Mouse (Mus musculus) kidney, embryonic 16.5 days (tissue): ENCODE measurements around the gene Atp1a4. TPM values are rescaled to one million over a fixed set of nuclear protein-coding genes. Genes with fewer than 3 reads are reported as not detected.
A peak's percentile ranks its signal among the peaks of the same experiment; 100 is the strongest.

Experiments used
- ATAC-seq: fragments of 200-750 bp; cut with Nextera tagmentation; 2 replicates; pipeline ENCODE4 v1.8.0; 2017; ENCODE audit warnings: moderate TSS enrichment; ENCODE audit not compliant: low FRiP score, low TSS enrichment
- H3K27ac ChIP-seq: fragments of 300-500 bp; sonication (generic); 2 replicates; pipeline ENCODE4 v1.5.1; 2014; ENCODE audit warnings: low read length
- H3K27me3 ChIP-seq: fragments of 300-500 bp; sonication (generic); 2 replicates; pipeline ENCODE4 v1.6.1; 2014; ENCODE audit warnings: low read length, control low read depth, mixed read lengths; ENCODE audit not compliant: insufficient read depth
- H3K36me3 ChIP-seq: fragments of 300-500 bp; sonication (generic); 2 replicates; pipeline ENCODE4 v1.6.1; 2014; ENCODE audit warnings: low read length, control low read depth, mixed read lengths; ENCODE audit not compliant: insufficient read depth
- H3K4me1 ChIP-seq: fragments of 300-500 bp; sonication (generic); 2 replicates; pipeline ENCODE4 v1.6.1; 2014; ENCODE audit warnings: low read length, control low read depth, mixed read lengths; ENCODE audit not compliant: insufficient read depth
- H3K4me2 ChIP-seq: fragments of 300-500 bp; sonication (generic); replicated peaks from 2 replicates; pipeline ENCODE4 v1.6.1; 2014; ENCODE audit warnings: low read depth, low read length
- H3K4me3 ChIP-seq: fragments of 300-500 bp; sonication (generic); 2 replicates; pipeline ENCODE4 v1.5.1; 2014; ENCODE audit warnings: mild to moderate bottlenecking, low read length
- H3K9ac ChIP-seq: fragments of 300-500 bp; sonication (generic); replicated peaks from 2 replicates; pipeline ENCODE4 v1.6.1; 2014; ENCODE audit warnings: low read length
- H3K9me3 ChIP-seq: fragments of 300-500 bp; sonication (generic); 2 replicates; pipeline ENCODE4 v1.6.1; 2016; ENCODE audit warnings: low read length, control low read depth
- WGBS: fragments of 180-500 bp; shearing (Covaris S2); extraction: QIAGEN DNeasy Blood & Tissue Kit; methylation state at CpG from one replicate; pipeline ENCODE4 v1.1.7; 2014; 5-methylcytosine and 5-hydroxymethylcytosine counted together
- polyA plus RNA-seq: library from polyadenylated mRNA; unstranded; fragments of >200 nt; fragmentation: Nextera tagmentation; extraction: Ambion mirVana; gene quantifications from 2 replicates; pipeline ENCODE4 v1.2.1, GENCODE M21; 2015

Atp1a4 gene
- polyA plus RNA-seq, 1 experiment from 2014 or later: not detected

DNA sequence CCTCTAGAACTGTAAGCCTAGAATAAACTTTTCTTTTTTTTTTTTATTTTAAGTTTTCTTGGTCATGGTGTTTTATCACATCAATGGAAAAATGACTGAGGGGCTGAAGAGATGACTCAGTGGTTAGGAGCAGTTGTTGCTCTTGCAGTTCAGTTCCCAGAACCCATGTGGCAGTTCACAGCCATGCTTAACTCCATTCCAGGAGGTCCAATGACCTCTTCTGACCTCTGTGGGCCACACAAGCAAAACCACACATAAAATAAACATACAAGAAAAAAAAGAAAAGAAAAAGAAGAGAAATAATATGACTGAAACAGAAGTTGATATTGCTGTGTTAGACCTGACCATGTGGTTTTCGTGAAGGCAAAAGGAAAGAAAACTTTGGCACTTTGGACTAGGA lies 29.0 kb downstream of the Atp1a4 start:
- Histone ChIP-seq H3K27ac (no peak overlapping the region), H3K27me3 (no peaks in the 10 kb centered on the region), H3K9me3 (no peaks in the 10 kb centered on the region), H3K9ac (no peak overlapping the region), H3K36me3 (no peaks in the 10 kb centered on the region), H3K4me1 (no peaks in the 10 kb centered on the region), H3K4me2 (no peak overlapping the region), H3K4me3 (no peak overlapping the region)
- no peak for ATAC-seq
- 89% methylated on average over 1 of the region's 1 CpGs for WGBS

DNA sequence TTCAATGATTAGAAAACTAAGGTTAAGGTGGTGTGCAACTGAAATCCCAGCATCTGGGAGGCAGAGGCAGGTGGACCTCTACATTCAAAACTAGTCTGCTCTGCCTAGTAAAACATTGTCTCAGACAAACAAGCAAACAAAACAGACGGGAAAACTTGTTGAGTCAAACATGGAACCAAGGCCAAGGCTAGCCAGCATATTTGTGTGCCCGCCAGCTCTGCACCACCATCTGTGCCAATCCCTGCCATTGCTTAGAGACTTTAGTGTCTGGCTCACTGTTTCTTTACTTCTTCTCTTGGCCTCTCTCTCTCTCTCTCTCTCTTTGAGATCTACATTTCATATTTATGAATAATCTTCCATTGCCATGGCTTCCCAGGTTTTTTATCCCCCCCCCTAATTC lies 30.0 kb downstream of the Atp1a4 start:
- Histone ChIP-seq H3K36me3 (no peaks in the 10 kb centered on the region), H3K27ac (no peak overlapping the region), H3K4me2 (no peak overlapping the region), H3K9me3 (no peaks in the 10 kb centered on the region), H3K4me3 (no peak overlapping the region), H3K9ac (no peak overlapping the region), H3K27me3 (no peaks in the 10 kb centered on the region), H3K4me1 (no peaks in the 10 kb centered on the region)
- ATAC-seq: no peak
- 94% methylated on average over 2 of the region's 2 CpGs for WGBS

DNA sequence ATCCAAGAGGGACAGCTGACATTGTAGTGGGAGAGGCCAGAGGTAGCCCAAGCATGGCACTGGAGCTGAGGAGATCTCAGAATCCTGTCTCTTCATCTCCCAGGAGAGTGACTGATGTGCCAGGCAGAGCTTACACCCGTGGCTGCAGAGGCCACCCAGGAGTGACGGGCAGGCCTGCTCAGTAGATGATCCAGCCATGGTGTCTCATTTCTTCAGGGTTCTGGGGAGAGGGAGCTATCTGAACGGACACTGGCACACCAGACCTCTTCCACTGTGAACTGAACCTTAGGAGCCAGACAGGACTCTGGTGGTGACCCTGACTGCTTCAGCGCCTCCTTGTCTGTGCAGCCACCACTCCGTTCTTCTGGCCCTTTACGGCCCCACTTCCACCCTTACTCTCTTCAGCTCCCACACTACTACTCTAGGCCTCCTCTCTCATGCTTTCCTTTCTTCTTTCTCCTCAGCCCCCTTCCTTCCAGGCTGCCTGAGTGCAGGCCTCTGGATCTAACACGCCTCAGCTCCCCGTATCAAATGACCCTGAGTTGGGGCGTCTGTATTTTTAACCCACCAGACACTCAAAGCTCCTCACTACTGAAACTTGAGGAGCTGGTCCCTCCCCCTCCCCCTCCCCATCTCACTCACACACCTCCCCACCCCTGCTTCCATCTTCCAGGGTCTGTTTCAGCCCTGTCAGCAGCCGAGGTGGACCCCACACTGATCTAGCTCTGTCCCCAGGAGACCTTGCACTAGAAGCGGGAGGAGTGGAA lies 36.7 kb downstream of the Atp1a4 start:
- WGBS: 23% methylated on average over 11 of the region's 11 CpGs

DNA sequence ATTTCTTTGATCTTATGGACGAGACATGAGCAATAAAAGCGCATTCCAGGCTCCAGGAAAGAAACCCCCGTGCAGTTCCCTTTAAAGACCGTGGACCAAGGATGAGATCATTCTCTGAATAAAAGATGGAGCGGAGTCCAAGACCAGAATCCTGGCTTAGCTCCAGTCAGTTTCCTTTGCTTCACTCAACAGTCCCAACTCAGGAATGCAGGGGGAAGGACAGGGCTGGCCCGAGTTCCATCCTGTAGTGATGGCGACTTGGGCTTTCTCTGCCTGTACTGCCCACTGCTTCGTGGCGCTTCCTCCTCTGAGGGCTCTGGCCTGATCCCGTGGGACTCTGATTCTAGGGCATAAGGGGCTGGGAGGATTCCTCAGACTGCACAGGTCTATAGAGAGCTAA lies 37.8 kb downstream of the Atp1a4 start:
- peak; percentile 17; the same call in 1 of the 2 replicates for ATAC-seq

More for the DNA sequence above, 36.7 kb downstream of the Atp1a4 start:
- H3K9ac ChIP-seq: peak overlapping the region; percentile 44; the same call in 1 of the 2 replicates
- H3K4me2 ChIP-seq: no peak overlapping the region
- H3K4me3 ChIP-seq: no peak overlapping the region
- peak; percentile 70 for ATAC-seq
- no peaks in the 10 kb centered on the region for H3K9me3 ChIP-seq
- peak overlapping the region; percentile 85 for H3K27ac ChIP-seq
- H3K36me3 ChIP-seq: no peaks in the 10 kb centered on the region
- H3K4me1 ChIP-seq: peaks cover 46% of the 10 kb centered on the region
- no peaks in the 10 kb centered on the region for H3K27me3 ChIP-seq

DNA sequence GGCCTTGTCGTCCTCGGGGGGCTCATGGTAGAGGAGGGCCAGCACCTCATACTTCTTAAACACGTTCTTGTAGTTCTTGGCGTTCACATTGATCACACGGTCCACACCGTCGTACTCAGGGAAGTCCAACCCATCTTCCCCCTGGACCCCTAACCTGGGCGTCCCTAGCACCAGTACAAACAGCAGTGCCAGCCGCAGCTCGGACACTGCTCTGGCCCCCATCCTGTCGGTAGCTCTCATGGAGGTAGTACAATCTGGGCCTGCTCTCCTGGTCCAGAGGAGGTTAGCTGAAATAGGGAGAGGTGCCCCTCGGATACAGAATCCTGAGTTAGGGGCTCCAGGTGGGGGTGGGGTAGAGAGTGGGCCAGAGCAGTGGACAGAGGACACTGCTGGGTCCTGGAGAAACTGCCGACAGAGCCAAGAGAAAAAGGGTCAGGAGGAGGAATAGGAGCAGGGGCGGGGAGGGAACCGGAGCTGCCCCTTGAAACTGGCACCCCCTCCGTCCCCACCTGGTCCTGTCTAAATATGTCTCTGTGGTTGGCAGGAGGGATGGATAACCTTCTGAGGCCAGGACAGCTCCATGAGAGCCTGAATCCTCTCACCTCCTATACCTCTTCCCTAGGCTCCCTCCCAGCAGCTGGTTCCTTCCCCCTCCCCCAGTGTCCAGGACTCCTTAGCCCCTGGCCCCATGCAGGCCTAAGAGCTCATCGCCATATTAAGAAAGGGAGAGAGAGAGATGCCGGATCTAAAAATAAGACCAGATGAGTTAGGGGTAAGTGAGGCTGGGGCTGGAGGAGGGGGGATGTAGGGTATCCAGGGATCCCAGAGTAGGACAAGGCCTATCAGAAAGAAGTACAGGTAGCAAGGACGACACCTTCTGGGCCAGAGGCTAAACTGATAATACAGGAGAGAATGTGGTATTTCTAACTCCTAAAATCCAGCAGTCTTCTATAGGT lies 38.5 kb downstream of the Atp1a4 start, which contains the start of gene Casq1:
Gene Casq1 (minus strand): TSS at position 418 of the 956 bp plus-strand sequence.
- no peak within 1 kb of the TSS for H3K4me3 ChIP-seq
- H3K27ac ChIP-seq: peak within 1 kb of the TSS; percentile 85
- H3K36me3 ChIP-seq: no peaks in the 10 kb centered on the region
- peak within 1 kb of the TSS; percentile 37 for H3K9ac ChIP-seq
- H3K9me3 ChIP-seq: no peaks in the 10 kb centered on the region
- peaks cover 46% of the 10 kb centered on the region for H3K4me1 ChIP-seq
- WGBS: 80% methylated on average over 19 of the region's 19 CpGs
- no peak within 1 kb of the TSS; the same call in 1 of the 2 replicates for H3K4me2 ChIP-seq
- no peak for ATAC-seq
- no peaks in the 10 kb centered on the region for H3K27me3 ChIP-seq

More for the DNA sequence above, 37.8 kb downstream of the Atp1a4 start:
- H3K4me1 ChIP-seq: peaks cover 46% of the 10 kb centered on the region
- 34% methylated on average over 10 of the region's 10 CpGs for WGBS
- no peaks in the 10 kb centered on the region for H3K36me3 ChIP-seq
- H3K4me2 ChIP-seq: no peak overlapping the region; the same call in 1 of the 2 replicates
- no peaks in the 10 kb centered on the region for H3K9me3 ChIP-seq
- no peak overlapping the region for H3K4me3 ChIP-seq
- H3K9ac ChIP-seq: no peak overlapping the region; the same call in 1 of the 2 replicates
- H3K27me3 ChIP-seq: no peaks in the 10 kb centered on the region
- peak overlapping the region; percentile 85 for H3K27ac ChIP-seq

DNA sequence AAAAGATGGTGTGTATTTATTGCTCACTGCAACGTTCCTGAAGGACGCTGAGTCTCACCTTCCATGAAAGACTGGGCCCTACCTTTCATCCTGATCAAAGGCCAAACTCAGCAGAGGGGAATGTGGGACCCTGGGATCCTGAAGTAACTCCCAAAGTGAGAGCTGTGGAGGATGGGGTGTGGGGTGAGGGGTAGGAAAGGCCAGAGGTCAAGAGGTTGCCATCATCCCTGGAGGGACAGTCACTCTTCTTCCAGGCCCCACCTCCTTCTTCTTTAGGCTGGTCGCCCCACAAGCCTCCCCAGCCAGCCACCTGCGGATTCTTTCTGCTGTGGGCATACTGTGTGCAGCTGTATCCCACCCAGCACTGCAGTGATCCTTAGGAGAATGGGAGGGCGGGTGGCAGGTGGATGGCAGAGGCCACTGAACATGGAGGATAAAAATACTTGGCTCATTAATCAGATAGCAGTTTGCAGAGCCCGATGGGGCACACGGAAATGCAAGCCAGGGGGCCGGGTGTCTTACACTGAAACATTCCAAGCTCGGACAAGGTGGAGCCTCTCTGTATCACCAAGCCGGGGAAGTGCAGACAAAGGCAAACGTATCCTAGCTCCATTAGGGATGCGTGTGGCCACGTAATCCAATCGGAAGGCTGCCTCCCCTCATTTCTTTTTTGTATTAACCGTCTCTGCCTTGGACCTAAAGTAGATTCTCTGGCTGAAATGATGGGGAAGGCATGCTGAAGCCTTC lies 39.9 kb downstream of the Atp1a4 start:
- H3K4me2 ChIP-seq: no peak overlapping the region
- H3K27me3 ChIP-seq: no peaks in the 10 kb centered on the region
- H3K4me1 ChIP-seq: peaks cover 52% of the 10 kb centered on the region
- no peaks in the 10 kb centered on the region for H3K9me3 ChIP-seq
- WGBS: 42% methylated on average over 15 of the region's 15 CpGs
- no peaks in the 10 kb centered on the region for H3K36me3 ChIP-seq
- no peak overlapping the region for H3K4me3 ChIP-seq
- H3K9ac ChIP-seq: no peak overlapping the region
- H3K27ac ChIP-seq: no peak overlapping the region
- ATAC-seq: no peak

DNA sequence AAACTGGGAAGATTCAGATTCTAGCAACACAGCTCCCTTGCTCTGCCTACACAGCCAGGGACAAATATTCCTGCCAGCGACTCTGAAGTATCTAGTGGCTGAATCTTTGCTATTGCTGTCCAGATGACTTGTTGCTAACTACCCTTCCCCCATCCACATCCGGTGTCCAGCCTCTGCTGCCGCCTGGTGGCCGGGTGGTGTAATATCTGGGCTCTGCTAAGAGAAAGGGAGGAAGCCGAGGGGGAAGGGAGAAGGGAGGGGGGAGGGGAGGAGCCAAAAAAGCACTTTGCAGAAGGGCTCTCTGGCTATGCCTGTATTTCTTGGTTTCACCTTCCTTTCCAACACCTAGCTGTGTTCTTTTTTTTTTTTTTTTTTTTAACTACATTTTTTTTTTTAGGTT lies 41.1 kb downstream of the Atp1a4 start:
- ATAC-seq: peak; percentile 20
- Histone ChIP-seq H3K27me3 (no peaks in the 10 kb centered on the region), H3K9ac (peak overlapping the region; percentile 68), H3K4me1 (peaks cover 56% of the 10 kb centered on the region), H3K27ac (peak overlapping the region; percentile 87), H3K4me3 (peak overlapping the region; percentile 22; the same call in 1 of the 2 replicates), H3K4me2 (peak overlapping the region; percentile 51), H3K9me3 (no peaks in the 10 kb centered on the region), H3K36me3 (no peaks in the 10 kb centered on the region)
- 0% methylated on average over 5 of the region's 5 CpGs for WGBS

DNA sequence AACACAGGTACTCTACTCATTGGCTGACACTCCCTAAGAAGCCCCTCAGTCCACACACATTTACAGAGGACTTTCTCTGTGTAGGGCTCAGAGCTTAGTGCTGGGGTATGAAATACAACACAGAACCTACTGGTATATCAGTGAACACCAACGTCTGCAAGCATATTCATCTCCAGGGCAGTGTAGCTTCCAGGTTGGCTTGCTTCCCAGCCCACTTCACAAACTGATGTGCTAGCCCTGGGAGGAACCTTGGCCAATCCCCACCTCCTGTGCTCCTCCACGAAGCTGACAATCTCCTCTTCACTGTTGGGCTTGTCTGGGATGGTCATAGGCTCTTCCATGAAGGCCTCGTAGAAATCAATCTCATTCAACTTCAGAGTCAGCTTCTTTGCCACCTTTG lies 43.5 kb downstream of the Atp1a4 start:
- no peak overlapping the region for H3K4me3 ChIP-seq
- H3K27ac ChIP-seq: no peak overlapping the region
- no peaks in the 10 kb centered on the region for H3K9me3 ChIP-seq
- H3K4me2 ChIP-seq: no peak overlapping the region
- H3K36me3 ChIP-seq: no peaks in the 10 kb centered on the region
- no peak overlapping the region for H3K9ac ChIP-seq
- no peaks in the 10 kb centered on the region for H3K27me3 ChIP-seq
- WGBS: 57% methylated on average over 3 of the region's 3 CpGs
- no peak for ATAC-seq
- peaks cover 32% of the 10 kb centered on the region for H3K4me1 ChIP-seq

DNA sequence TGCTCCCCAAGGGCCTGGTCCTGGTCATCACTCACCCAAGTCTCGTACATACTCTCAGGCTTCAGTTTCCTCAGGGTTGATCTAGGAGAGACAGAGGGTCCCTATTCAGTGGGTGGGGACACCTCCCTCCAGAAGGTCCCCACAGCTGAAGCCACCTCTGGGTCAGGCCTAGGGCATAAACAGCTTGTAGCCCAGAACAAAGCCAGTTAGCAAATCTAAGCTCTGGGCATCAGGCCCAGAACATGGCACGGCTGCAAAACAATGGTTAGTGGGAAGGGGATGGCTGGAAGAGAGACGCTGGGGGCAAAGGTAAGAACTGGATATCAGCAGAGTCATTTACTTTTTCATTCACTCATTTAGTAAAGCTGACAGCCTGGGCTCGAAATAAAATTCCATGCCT lies 44.4 kb downstream of the Atp1a4 start:
- Histone ChIP-seq H3K36me3 (no peaks in the 10 kb centered on the region), H3K4me2 (no peak overlapping the region), H3K9me3 (no peaks in the 10 kb centered on the region), H3K4me1 (peaks cover 28% of the 10 kb centered on the region), H3K27ac (0 out of 2 replicates have a peak overlapping the region, but pooled peaks have one; percentile 46), H3K27me3 (no peaks in the 10 kb centered on the region), H3K4me3 (no peak overlapping the region), H3K9ac (no peak overlapping the region)
- 66% methylated on average over 4 of the region's 4 CpGs for WGBS
- ATAC-seq: no peak
